Comparison of ENCODE assay signal across 8 mouse cellular contexts in genomic region chr3:145576876-145577275, GRCm38 (mm10). TPM values are rescaled to one million over a fixed set of nuclear protein-coding genes. Genes with fewer than 3 reads are reported as not detected.
DNase-seq lines count a peak whose midpoint lies in the region; ATAC-seq and TF ChIP-seq lines count a peak whose summit lies in the region.

No protein-coding gene starts in this region.

- no peak for TF ChIP-seq EP300 in heart, adult 2 months (IDR thresholded peaks at IDR 0.05; ENCODE audit: insufficient read depth, low read depth, low read length)

- intact Hi-C loops in heart, adult 2 months (cut with DNase I): loop anchor here (5.0 kb wide), 1 partner anchor 345 kb away; the partner anchor contains the start of gene Bcl10
- intact Hi-C loops in heart, postnatal 14 days (cut with DNase I): no loop called here

- H3K9me3 ChIP-seq in forebrain, embryonic 15.5 days: no peaks in the 10 kb centered on the region
- no peaks in the 10 kb centered on the region for H3K9me3 ChIP-seq in liver, embryonic 16.5 days (replicated peaks; ENCODE audit: control insufficient read depth, low read length)

- peak overlapping the region; percentile 71 for H3K4me2 ChIP-seq in forebrain, embryonic 15.5 days (replicated peaks)
- peak overlapping the region; percentile 81 for H3K4me2 ChIP-seq in liver, embryonic 16.5 days (ENCODE audit: low read depth, low read length)

- no peak overlapping the region; the same call in 1 of the 2 replicates for H3K27ac ChIP-seq in heart, adult 2 months
- no peak overlapping the region for H3K27ac ChIP-seq in forebrain, embryonic 15.5 days (replicated peaks)
- H3K27ac ChIP-seq in liver, embryonic 16.5 days (ENCODE audit: low read length): no peak overlapping the region; the same call in 1 of the 2 replicates

- no peak for DNase-seq in heart, adult 2 months
- DNase-seq in heart, postnatal 14 days: no peak
- peak; percentile 2 to 3 for DNase-seq in B cell, adult 2 months
- no peak for DNase-seq in right cerebral cortex, postnatal 14 days
- DNase-seq in left cerebral cortex, adult 11 months (ENCODE audit: low spot score): no peak
- DNase-seq in spleen, adult 12 weeks (ENCODE audit: low spot score): no peak

- H3K4me1 ChIP-seq in heart, adult 2 months (ENCODE audit: control insufficient read depth, insufficient read depth, low read length): peaks cover 2% of the 10 kb centered on the region
- peaks cover 17% of the 10 kb centered on the region for H3K4me1 ChIP-seq in forebrain, embryonic 15.5 days
- H3K4me1 ChIP-seq in liver, embryonic 16.5 days (ENCODE audit: control insufficient read depth, low read depth, low read length): peaks cover 11% of the 10 kb centered on the region

- no peak overlapping the region; the same call in 1 of the 2 replicates for H3K9ac ChIP-seq in heart, adult 2 months (ENCODE audit: low read depth, low read length)
- peak overlapping the region; percentile 74 for H3K9ac ChIP-seq in forebrain, embryonic 15.5 days (replicated peaks)
- H3K9ac ChIP-seq in liver, embryonic 16.5 days (ENCODE audit: low read depth, low read length): peak overlapping the region; percentile 67

- H3K4me3 ChIP-seq in heart, adult 2 months: peak overlapping the region; percentile 87
- H3K4me3 ChIP-seq in forebrain, embryonic 15.5 days: peak overlapping the region; percentile 85
- H3K4me3 ChIP-seq in liver, embryonic 16.5 days (ENCODE audit: low read depth, low read length): peak overlapping the region; percentile 80

- ATAC-seq in forebrain, embryonic 15.5 days (replicated peaks): no peak
- no peak for ATAC-seq in liver, embryonic 16.5 days (ENCODE audit: low read depth)

- no peaks in the 10 kb centered on the region for H3K27me3 ChIP-seq in heart, adult 2 months (ENCODE audit: control insufficient read depth, insufficient read depth, low read length)
- H3K27me3 ChIP-seq in forebrain, embryonic 15.5 days: no peaks in the 10 kb centered on the region
- no peaks in the 10 kb centered on the region for H3K27me3 ChIP-seq in liver, embryonic 16.5 days (ENCODE audit: control insufficient read depth, insufficient read depth, low read depth, low read length)

- H3K79me2 ChIP-seq in heart, adult 2 months (replicated peaks; ENCODE audit: control insufficient read depth, insufficient read depth, low read length): no peaks in the 10 kb centered on the region

- TF ChIP-seq POLR2A in heart, adult 2 months (IDR thresholded peaks at IDR 0.05; ENCODE audit: insufficient read depth, low read depth, low read length): no peak

- no peak for TF ChIP-seq CTCF in heart, adult 2 months (IDR thresholded peaks at IDR 0.05)

- 33% methylated on average over 15 of the region's 15 CpGs for WGBS in heart, adult 2 months
- WGBS in forebrain, embryonic 15.5 days: 33% methylated on average over 15 of the region's 15 CpGs
- 23% methylated on average over 15 of the region's 15 CpGs for WGBS in liver, embryonic 16.5 days (ENCODE audit: insufficient replicate concordance)

- no peaks in the 10 kb centered on the region for H3K36me3 ChIP-seq in heart, adult 2 months (ENCODE audit: control insufficient read depth, insufficient read depth, low read length)
- H3K36me3 ChIP-seq in forebrain, embryonic 15.5 days: peaks cover 15% of the 10 kb centered on the region
- no peaks in the 10 kb centered on the region for H3K36me3 ChIP-seq in liver, embryonic 16.5 days (ENCODE audit: control insufficient read depth, insufficient read depth)

RNA-seq across cellular contexts. Expression of gene Znhit6, which starts 0.9 kb away (rescaled TPM):
- 10 to 100 TPM; 10.3 to 10.4 TPM for total RNA-seq in heart, adult 2 months (2021)
- 4.0 and 5.4 TPM in 2 replicates for polyA plus RNA-seq in heart, adult 2 months (2012; rRNA removed)
- 1 to 10 TPM; 8.4 to 9.8 TPM for total RNA-seq in heart, postnatal 14 days (2021)
- 27.8 and 30.6 TPM in 2 replicates for polyA plus RNA-seq in forebrain, embryonic 15.5 days (2015; fragmentation: Nextera tagmentation; extraction: Ambion mirVana)
- 9.5 and 11.5 TPM in 2 replicates for polyA plus RNA-seq in liver, embryonic 16.5 days (2015; fragmentation: Nextera tagmentation; extraction: Ambion mirVana)

Comparison
In these comparisons a context has a peak if more than half of its experiments do, and no peak if none do; other contexts are left out.
1. DNase-seq: peak in B cell, adult 2 months (2 of 2); none in heart, adult 2 months (0 of 2), heart, postnatal 14 days (0 of 2), right cerebral cortex, postnatal 14 days (single experiment), left cerebral cortex, adult 11 months (single experiment) and spleen, adult 12 weeks (single experiment).
2. Peak in every context shown above with its lines, with median percentiles within 50 percentile points of each other: H3K4me3 ChIP-seq.